Mouse (Mus musculus): Measurements from ENCODE around the gene Tenm4. TPM values are rescaled to one million over a fixed set of nuclear protein-coding genes. Genes with fewer than 3 reads are reported as not detected.

Tenm4 gene
- polyA plus RNA-seq, 1 experiment from 2014 or later, result 5.4 TPM

GRCm38 (mm10) chr7:96871031-96871430, 700.0 kb downstream of the Tenm4 start:
- ChIA-PET CTCF (interaction anchor here (1.5 to 1.8 kb wide), 3 partner anchors 10 to 15 kb away, joined by 3 to 6 read pairs (median 5); no protein-coding TSS in a partner anchor), POLR2A (no interaction called here)
- DNase-seq (ENCODE audit: low read depth, low spot score) (no peak), ATAC-seq (no peak)
- in situ Hi-C loops (cut with MboI; ENCODE audit: low pct_unique_long_range_greater_than_20kb), result no loop called here
- no peak for TF ChIP-seq CTCF (IDR thresholded peaks at IDR 0.05)
- H3K27me3 ChIP-seq, result no peaks in the 10 kb centered on the region

DNA sequence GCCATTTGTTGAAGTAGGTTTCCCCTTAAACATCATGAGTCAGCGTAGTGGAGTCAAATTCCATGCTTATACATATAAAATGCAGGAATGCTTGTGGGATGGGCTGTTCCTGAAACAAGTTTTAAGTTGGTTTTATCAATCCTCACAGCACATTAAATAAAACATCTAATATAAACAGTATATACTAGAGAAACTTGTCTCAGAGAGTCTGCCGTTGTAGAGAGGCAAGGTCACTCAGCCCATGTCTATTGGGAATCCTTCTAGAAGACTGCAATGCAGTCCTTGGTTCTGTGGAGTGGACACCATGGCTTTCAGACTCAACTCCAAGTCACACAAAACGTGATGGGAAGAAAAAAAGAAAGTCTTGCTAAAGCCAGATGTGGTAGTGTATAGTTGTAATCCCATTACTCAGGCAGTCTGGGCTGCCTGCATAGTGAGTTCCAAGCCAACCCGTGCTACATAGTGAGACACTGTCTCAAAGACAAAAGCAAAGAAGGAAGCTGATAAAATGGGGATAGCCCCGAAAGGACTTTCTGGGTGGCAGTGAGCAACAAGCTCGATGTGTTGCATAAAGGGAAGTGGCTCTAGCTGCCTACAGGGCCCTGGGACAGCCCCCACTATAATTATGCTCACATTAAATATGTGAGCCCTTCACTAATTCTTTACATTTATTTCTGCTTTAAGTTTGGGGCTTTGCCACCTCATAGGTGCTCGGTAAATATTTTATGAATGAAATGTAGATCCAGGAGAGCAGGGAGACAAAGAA, 707.6 kb downstream of the Tenm4 start:
- no peak for TF ChIP-seq CTCF (IDR thresholded peaks at IDR 0.05)
- DNase-seq (ENCODE audit: low read depth, low spot score) (no peak), ATAC-seq (no peak)
- in situ Hi-C loops (cut with MboI; ENCODE audit: low pct_unique_long_range_greater_than_20kb), result no loop called here
- no peaks in the 10 kb centered on the region for H3K27me3 ChIP-seq
- ChIA-PET POLR2A (interaction anchor here (0.6 kb wide), 1 partner anchor 48 kb away, joined by 3 read pairs; no protein-coding TSS in a partner anchor), CTCF (interaction anchor here (1.5 kb wide), 1 partner anchor 9 kb away, joined by 6 read pairs; no protein-coding TSS in a partner anchor)

- no peak for ATAC-seq
- no peak for TF ChIP-seq CTCF (IDR thresholded peaks at IDR 0.05)
- in situ Hi-C loops (cut with MboI; ENCODE audit: low pct_unique_long_range_greater_than_20kb), result no loop called here
- no peaks in the 10 kb centered on the region for H3K27me3 ChIP-seq
- POLR2A ChIA-PET, result no interaction called here
- CTCF ChIA-PET, result interaction anchor here (1.3 to 1.5 kb wide), 3 partner anchors 9 to 35 kb away, joined by 4 to 6 read pairs (median 5); no protein-coding TSS in a partner anchor
- DNase-seq (ENCODE audit: low read depth, low spot score), result no peak
Measured at GRCm38 (mm10) chr7:96879593-96879992, 708.5 kb downstream of the Tenm4 start.

DNA sequence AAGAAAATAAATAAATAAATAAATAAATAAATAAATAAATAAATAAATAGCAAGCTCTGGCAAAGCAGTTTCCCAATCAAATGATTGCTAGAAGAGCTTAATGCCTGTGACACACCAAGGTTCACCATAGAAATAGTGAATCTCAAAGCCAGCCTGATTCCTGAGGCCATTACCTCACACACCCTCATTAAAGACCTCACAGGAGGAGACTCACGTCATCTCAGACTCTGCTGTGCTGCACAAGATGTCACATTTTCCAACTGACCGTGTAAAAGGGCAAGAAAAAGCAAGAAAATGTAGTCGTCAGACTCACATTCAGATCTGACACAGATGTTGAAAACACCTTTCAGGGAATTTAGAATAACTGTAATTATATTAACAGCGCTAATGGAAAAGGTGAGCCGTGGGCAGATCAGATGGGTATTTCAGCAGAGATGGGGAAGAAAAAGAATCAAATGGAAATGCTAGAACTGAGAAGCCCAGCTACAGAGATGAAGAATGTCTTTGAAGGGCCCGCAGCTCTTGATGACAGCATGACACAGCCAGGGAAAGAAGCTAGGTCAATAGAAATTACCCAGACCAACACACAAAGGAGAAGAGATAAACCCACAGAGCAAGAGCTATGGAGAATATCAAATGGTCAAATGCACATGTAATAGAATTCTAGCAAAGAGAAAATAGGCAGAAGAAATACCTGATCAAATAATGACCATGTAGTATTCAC, 709.3 kb downstream of the Tenm4 start:
- no peak for TF ChIP-seq CTCF (IDR thresholded peaks at IDR 0.05)
- in situ Hi-C loops (cut with MboI; ENCODE audit: low pct_unique_long_range_greater_than_20kb), result no loop called here
- ATAC-seq (no peak), DNase-seq (ENCODE audit: low read depth, low spot score) (no peak)
- ChIA-PET POLR2A (no interaction called here), CTCF (interaction anchor here (1.3 to 1.6 kb wide), 4 partner anchors 8 to 34 kb away, joined by 3 to 6 read pairs (median 4); no protein-coding TSS in a partner anchor)
- H3K27me3 ChIP-seq, result no peaks in the 10 kb centered on the region

- DNase-seq (ENCODE audit: low read depth, low spot score), result no peak
- no peak for ATAC-seq
- in situ Hi-C loops (cut with MboI; ENCODE audit: low pct_unique_long_range_greater_than_20kb), result no loop called here
- no peak for TF ChIP-seq CTCF (IDR thresholded peaks at IDR 0.05)
- CTCF ChIA-PET, result no interaction called here
- POLR2A ChIA-PET, result no interaction called here
- no peaks in the 10 kb centered on the region for H3K27me3 ChIP-seq
Measured at GRCm38 (mm10) chr7:96883297-96883696, 712.3 kb downstream of the Tenm4 start.

- no peak for DNase-seq (ENCODE audit: low read depth, low spot score)
- in situ Hi-C loops (cut with MboI; ENCODE audit: low pct_unique_long_range_greater_than_20kb), result no loop called here
- POLR2A ChIA-PET, result interaction anchor here (0.6 kb wide), 1 partner anchor 22 kb away, joined by 3 read pairs; no protein-coding TSS in a partner anchor
- H3K27me3 ChIP-seq, result no peaks in the 10 kb centered on the region
- CTCF ChIA-PET, result interaction anchor here (1.0 to 1.6 kb wide), 2 partner anchors 8 to 28 kb away, joined by 3 to 6 read pairs; no protein-coding TSS in a partner anchor
- no peak for ATAC-seq
- TF ChIP-seq CTCF (IDR thresholded peaks at IDR 0.05), result no peak
Measured at GRCm38 (mm10) chr7:96887088-96887654, 716.1 kb downstream of the Tenm4 start.

GRCm38 (mm10) chr7:96889061-96890034, 718.3 kb downstream of the Tenm4 start:
- in situ Hi-C loops (cut with MboI; ENCODE audit: low pct_unique_long_range_greater_than_20kb), result no loop called here
- ATAC-seq, result no peak

GRCm38 (mm10) chr7:96890035-96890621, 719.1 kb downstream of the Tenm4 start:
- in situ Hi-C loops (cut with MboI; ENCODE audit: low pct_unique_long_range_greater_than_20kb), result no loop called here
- DNase-seq (ENCODE audit: low read depth, low spot score) (no peak), ATAC-seq (no peak)
- H3K27me3 ChIP-seq, result no peaks in the 10 kb centered on the region
- ChIA-PET CTCF (interaction anchor here (0.9 to 1.9 kb wide), 4 partner anchors 8 to 21 kb away, joined by 3 to 4 read pairs (median 4); no protein-coding TSS in a partner anchor), POLR2A (no interaction called here)
- no peak for TF ChIP-seq CTCF (IDR thresholded peaks at IDR 0.05)

More at GRCm38 (mm10) chr7:96889061-96890034, 718.3 kb downstream of the Tenm4 start:
- TF ChIP-seq CTCF (IDR thresholded peaks at IDR 0.05), result no peak
- ChIA-PET POLR2A (no interaction called here), CTCF (interaction anchor here (0.9 to 1.9 kb wide), 4 partner anchors 9 to 22 kb away, joined by 3 to 6 read pairs (median 4); no protein-coding TSS in a partner anchor)
- no peak for DNase-seq (ENCODE audit: low read depth, low spot score)
- H3K27me3 ChIP-seq, result no peaks in the 10 kb centered on the region

GRCm38 (mm10) chr7:96890987-96891386, 719.9 kb downstream of the Tenm4 start:
- in situ Hi-C loops (cut with MboI; ENCODE audit: low pct_unique_long_range_greater_than_20kb), result no loop called here
- ChIA-PET POLR2A (no interaction called here), CTCF (interaction anchor here (1.3 to 1.5 kb wide), 2 partner anchors 9 to 11 kb away, joined by 3 to 4 read pairs; no protein-coding TSS in a partner anchor)
- H3K27me3 ChIP-seq, result no peaks in the 10 kb centered on the region
- TF ChIP-seq CTCF (IDR thresholded peaks at IDR 0.05), result no peak
- no peak for DNase-seq (ENCODE audit: low read depth, low spot score)
- no peak for ATAC-seq

Data from Patski (cell line).